Mouse (Mus musculus) urinary bladder, postnatal 14 days (tissue): ENCODE measurements around the gene Ppat.

Experiments
- DNase-seq: peaks from one replicate; pipeline ENCODE4 v3.0.0; 2021; ENCODE audit warnings: low spot score

Ppat gene

DNA sequence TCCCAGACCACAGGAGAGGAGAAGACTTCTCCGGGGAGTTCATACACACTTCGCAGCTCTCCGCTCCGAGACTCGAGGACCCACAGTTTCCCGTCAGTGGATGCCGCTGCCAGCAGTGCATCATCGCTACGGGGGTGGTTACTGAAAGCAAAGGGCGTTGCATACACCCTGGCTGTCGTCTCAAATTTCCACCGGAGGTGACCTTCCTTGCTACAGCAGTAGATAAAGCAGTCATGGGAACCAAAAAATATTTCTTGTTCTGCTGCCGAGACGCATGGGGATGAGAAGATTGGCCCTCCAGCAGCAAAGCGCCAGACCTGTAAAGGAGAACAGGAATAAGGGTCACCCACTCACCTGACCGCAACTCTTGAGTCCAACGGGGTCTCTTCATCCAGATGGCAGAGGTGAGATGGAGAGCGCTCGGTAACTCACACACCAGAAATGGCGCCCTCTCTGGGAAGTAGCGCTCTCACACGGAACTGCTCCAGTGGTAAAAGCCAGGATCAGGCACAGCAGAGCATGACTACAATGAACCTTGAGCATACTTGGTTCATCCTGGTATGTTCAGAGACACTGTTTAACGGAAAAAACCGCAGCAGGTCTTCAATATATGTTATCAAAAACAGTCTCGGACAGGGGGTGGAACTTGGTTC, 75.1 kb downstream of the Ppat start:
- no peak for DNase-seq

- DNase-seq: no peak
Measured at GRCm38 (mm10) chr5:76869553-76869952, 81.8 kb downstream of the Ppat start.

GRCm38 (mm10) chr5:76868693-76869286, 82.6 kb downstream of the Ppat start:
- no peak for DNase-seq

DNA sequence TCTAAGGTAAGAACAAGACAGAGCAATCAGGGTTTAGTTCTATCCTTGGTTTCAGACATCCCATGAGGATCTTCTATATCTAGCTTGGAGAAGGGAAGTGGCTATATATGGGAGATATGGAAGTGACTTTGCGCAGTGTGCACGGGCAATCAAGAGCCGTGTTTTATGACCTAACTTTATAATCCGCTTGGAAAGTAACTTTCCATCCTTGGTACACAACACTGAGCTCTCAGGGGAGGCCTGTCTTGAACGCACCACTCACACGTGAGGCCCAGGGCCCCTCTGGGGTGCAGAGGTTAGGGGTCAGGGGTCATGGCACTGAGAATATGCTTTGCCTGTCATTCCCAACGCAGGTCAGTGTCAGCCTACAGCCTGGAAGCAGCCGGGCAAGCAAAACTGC, 84.6 kb downstream of the Ppat start:
- no peak for DNase-seq
